Mouse (Mus musculus) stomach, embryonic 16.5 days (tissue): ENCODE measurements around the gene Ddx5. TPM values are rescaled to one million over a fixed set of nuclear protein-coding genes. Genes with fewer than 3 reads are reported as not detected.
"Not testable (repeated sequence)": the region's sequence is repeated elsewhere in the genome, so short reads cannot be mapped to it uniquely, and the experiment has no call there.

Experiments used
- ATAC-seq: fragments of 200-750 bp; cut with Nextera tagmentation; 2 replicates; pipeline ENCODE4 v1.8.0; 2017; ENCODE audit warnings: moderate number of reproducible peaks, moderate TSS enrichment; ENCODE audit not compliant: insufficient read depth, low FRiP score
- H3K27ac ChIP-seq: fragments of 300-500 bp; sonication (generic); 2 replicates; pipeline ENCODE4 v1.5.1; 2014; ENCODE audit warnings: low read length
- H3K27me3 ChIP-seq: fragments of 300-500 bp; sonication (generic); 2 replicates; pipeline ENCODE4 v1.6.1; 2014; ENCODE audit warnings: low read length, control low read depth, mixed read lengths; ENCODE audit not compliant: control insufficient read depth, insufficient read depth
- H3K36me3 ChIP-seq: fragments of 300-500 bp; sonication (generic); 2 replicates; pipeline ENCODE4 v1.6.1; 2014; ENCODE audit warnings: low read length; ENCODE audit not compliant: control insufficient read depth, insufficient read depth
- H3K4me1 ChIP-seq: fragments of 300-500 bp; sonication (generic); 2 replicates; pipeline ENCODE4 v1.6.1; 2014; ENCODE audit warnings: low read length, control low read depth, mixed read lengths; ENCODE audit not compliant: control insufficient read depth, insufficient read depth
- H3K4me2 ChIP-seq: fragments of 300-500 bp; sonication (generic); 2 replicates; pipeline ENCODE4 v1.6.1; 2014; ENCODE audit warnings: low read depth, low read length, mixed read lengths
- H3K4me3 ChIP-seq: fragments of 300-500 bp; sonication (generic); replicated peaks from 2 replicates; pipeline ENCODE4 v1.5.1; 2014; ENCODE audit warnings: mild to moderate bottlenecking, low read length
- H3K9ac ChIP-seq: fragments of 300-500 bp; sonication (generic); 2 replicates; pipeline ENCODE4 v1.6.1; 2014; ENCODE audit warnings: low read length
- H3K9me3 ChIP-seq: fragments of 300-500 bp; sonication (generic); replicated peaks from 2 replicates; pipeline ENCODE4 v1.6.1; 2016; ENCODE audit warnings: low read length, control low read depth; ENCODE audit not compliant: control insufficient read depth
- WGBS: fragments of 180-500 bp; shearing (Covaris S2); extraction: QIAGEN DNeasy Blood & Tissue Kit; methylation state at CpG from one replicate; pipeline ENCODE4 v1.1.7; 2014; 5-methylcytosine and 5-hydroxymethylcytosine counted together
- polyA plus RNA-seq: library from polyadenylated mRNA; unstranded; fragments of >200 nt; fragmentation: Nextera tagmentation; extraction: Ambion mirVana; gene quantifications from 2 replicates; pipeline ENCODE4 v1.2.1, GENCODE M21; 2015

Gene Ddx5
- polyA plus RNA-seq, 1 experiment from 2014 or later: 316 TPM

- no peak overlapping the region for H3K4me2 ChIP-seq
Observed at GRCm38 (mm10) chr11:106759028-106759427, 30.0 kb downstream of the Ddx5 start.

DNA sequence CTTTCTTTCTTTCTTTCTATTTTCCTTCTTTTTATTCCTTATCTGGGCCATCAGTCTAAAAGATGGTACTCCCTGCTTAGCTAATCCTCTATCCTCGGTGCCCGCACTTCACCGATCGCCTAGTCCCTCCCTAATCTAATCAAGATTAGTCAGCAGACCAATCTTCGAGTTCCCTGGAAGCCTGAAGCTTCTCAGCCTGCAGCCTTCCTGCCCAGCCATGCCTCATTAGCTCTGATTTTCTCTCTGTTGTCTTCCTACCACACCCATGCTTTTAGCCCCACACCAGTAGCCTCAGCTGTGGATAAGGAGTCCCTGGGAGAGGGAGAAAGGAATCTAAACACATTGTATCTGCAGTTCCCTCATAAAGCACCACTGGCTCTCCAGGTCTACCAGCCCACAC is 33.4 kb downstream of the Ddx5 start:
- H3K27me3 ChIP-seq: no peaks in the 10 kb centered on the region
- WGBS: 56% methylated on average over 5 of the region's 5 CpGs
- no peaks in the 10 kb centered on the region for H3K36me3 ChIP-seq
- no peak overlapping the region for H3K9ac ChIP-seq
- no peaks in the 10 kb centered on the region for H3K9me3 ChIP-seq
- no peak overlapping the region for H3K4me3 ChIP-seq
- no peak overlapping the region for H3K4me2 ChIP-seq
- no peak for ATAC-seq
- H3K4me1 ChIP-seq: no peaks in the 10 kb centered on the region
- no peak overlapping the region for H3K27ac ChIP-seq

More at GRCm38 (mm10) chr11:106759028-106759427, 30.0 kb downstream of the Ddx5 start:
- Histone ChIP-seq H3K9ac (no peak overlapping the region), H3K9me3 (no peaks in the 10 kb centered on the region), H3K27ac (0 out of 2 replicates have a peak overlapping the region, but pooled peaks have one; percentile 23), H3K4me1 (peaks cover 20% of the 10 kb centered on the region), H3K27me3 (no peaks in the 10 kb centered on the region), H3K4me3 (no peak overlapping the region), H3K36me3 (no peaks in the 10 kb centered on the region)
- ATAC-seq: no peak
- WGBS: 86% methylated on average over 3 of the region's 3 CpGs

DNA sequence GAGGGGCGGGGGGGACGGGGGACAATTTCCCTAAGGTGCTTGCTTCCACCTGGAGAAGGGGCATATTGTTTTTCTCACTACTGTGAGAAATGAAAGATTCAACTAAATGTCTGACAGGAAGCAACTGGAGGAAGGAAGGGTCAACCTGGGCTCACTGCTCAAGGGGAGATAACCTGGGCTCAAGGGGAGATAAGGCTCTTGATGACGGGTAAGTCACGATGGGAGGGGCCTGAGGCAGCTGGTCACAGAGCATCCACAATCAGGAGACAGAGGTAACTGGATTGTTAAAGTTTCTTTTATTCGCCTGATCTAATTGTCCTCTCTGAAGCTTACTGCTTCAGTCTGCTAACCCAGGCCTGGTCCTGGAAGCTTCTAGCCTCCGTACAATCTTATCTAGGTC is 35.7 kb downstream of the Ddx5 start:
- WGBS: 75% methylated on average over 6 of the region's 6 CpGs
- H3K4me3 ChIP-seq: no peak overlapping the region
- no peaks in the 10 kb centered on the region for H3K36me3 ChIP-seq
- H3K27me3 ChIP-seq: no peaks in the 10 kb centered on the region
- ATAC-seq: no peak
- no peak overlapping the region for H3K4me2 ChIP-seq
- H3K9me3 ChIP-seq: no peaks in the 10 kb centered on the region
- H3K9ac ChIP-seq: no peak overlapping the region
- H3K27ac ChIP-seq: no peak overlapping the region
- H3K4me1 ChIP-seq: 0 out of 2 replicates have a peak, but pooled peaks cover 3% of the 10 kb centered on the region

GRCm38 (mm10) chr11:106752103-106752502 is 36.9 kb downstream of the Ddx5 start:
- peak; percentile 37; the same call in 1 of the 2 replicates for ATAC-seq
- no peaks in the 10 kb centered on the region for H3K9me3 ChIP-seq
- H3K9ac ChIP-seq: no peak overlapping the region
- 0 out of 2 replicates have a peak overlapping the region, but pooled peaks have one; percentile 1 for H3K4me2 ChIP-seq
- H3K4me3 ChIP-seq: no peak overlapping the region
- H3K27ac ChIP-seq: peak overlapping the region; percentile 52; the same call in 1 of the 2 replicates
- H3K4me1 ChIP-seq: 0 out of 2 replicates have a peak, but pooled peaks cover 3% of the 10 kb centered on the region
- no peaks in the 10 kb centered on the region for H3K36me3 ChIP-seq
- no peaks in the 10 kb centered on the region for H3K27me3 ChIP-seq
- WGBS: 74% methylated on average over 7 of the region's 7 CpGs

DNA sequence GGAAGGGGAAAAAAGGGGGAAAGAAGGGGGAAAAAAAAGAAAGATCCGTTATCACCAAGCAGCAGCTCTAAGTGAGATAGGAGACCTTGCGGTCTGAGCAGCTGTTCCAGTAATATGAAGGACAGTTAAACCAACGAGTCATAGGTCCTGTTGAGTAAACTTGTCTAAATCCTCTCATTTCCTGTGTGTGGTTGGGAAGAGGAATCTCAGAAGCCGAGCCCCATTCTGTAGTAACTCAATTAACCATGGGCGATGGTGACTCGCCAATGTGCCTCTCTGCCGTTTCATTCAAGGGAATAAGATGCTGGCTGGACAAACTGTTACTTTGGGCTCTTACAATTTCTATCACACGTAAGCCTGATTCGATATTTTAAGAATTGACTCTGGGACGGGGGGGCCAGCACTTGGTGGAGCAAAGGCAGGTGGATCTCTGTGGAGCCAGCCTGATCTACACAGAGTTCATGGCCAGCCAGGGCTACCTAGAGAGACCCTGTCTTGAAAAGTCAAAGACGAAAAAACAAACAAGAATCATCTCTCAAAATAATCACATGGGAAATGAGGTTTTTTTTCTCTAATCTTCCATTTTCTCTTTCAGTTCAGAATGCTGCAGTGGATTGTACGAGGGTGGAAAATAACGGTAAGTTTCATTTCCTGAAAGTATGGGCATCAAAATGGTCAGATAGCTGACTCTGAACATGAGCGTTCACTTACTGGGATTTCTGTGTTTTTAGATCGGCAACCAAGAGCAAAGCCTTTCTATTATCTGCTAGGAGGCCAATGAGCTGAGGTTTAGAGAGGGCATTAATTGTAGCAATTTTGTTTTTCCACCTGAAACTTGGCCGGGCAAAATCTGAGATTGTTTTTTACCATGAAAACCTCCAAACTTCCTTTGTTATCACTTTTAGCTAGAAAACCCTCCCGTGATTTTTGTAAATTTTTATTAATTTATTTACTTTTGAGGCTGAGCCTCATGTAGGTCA is 37.7 kb downstream of the Ddx5 start, which contains the start of gene Milr1:
TSS of gene Milr1 (plus strand) at position 188 of the 980 bp plus-strand sequence.
- 65% methylated on average over 17 of the region's 17 CpGs for WGBS
- no peaks in the 10 kb centered on the region for H3K9me3 ChIP-seq
- no peak within 1 kb of the TSS for H3K4me2 ChIP-seq
- no peak for ATAC-seq
- no peaks in the 10 kb centered on the region for H3K27me3 ChIP-seq
- H3K36me3 ChIP-seq: no peaks in the 10 kb centered on the region
- 0 out of 2 replicates have a peak, but pooled peaks cover 3% of the 10 kb centered on the region for H3K4me1 ChIP-seq
- no peak within 1 kb of the TSS for H3K9ac ChIP-seq
- H3K27ac ChIP-seq: peak within 1 kb of the TSS; percentile 52; the same call in 1 of the 2 replicates
- H3K4me3 ChIP-seq: no peak within 1 kb of the TSS

GRCm38 (mm10) chr11:106750121-106750751 is 38.7 kb downstream of the Ddx5 start, which contains the start of gene Pecam1:
Pecam1 (minus strand) TSS chr11:106750628.
- Histone ChIP-seq H3K9me3 (no peaks in the 10 kb centered on the region), H3K4me1 (0 out of 2 replicates have a peak, but pooled peaks cover 3% of the 10 kb centered on the region), H3K36me3 (no peaks in the 10 kb centered on the region), H3K9ac (no peak within 1 kb of the TSS), H3K27ac (peak within 1 kb of the TSS; percentile 6; the same call in 1 of the 2 replicates), H3K4me3 (no peak within 1 kb of the TSS), H3K4me2 (no peak within 1 kb of the TSS), H3K27me3 (no peaks in the 10 kb centered on the region)
- no peak for ATAC-seq
- 58% methylated on average over 13 of the region's 13 CpGs for WGBS

DNA sequence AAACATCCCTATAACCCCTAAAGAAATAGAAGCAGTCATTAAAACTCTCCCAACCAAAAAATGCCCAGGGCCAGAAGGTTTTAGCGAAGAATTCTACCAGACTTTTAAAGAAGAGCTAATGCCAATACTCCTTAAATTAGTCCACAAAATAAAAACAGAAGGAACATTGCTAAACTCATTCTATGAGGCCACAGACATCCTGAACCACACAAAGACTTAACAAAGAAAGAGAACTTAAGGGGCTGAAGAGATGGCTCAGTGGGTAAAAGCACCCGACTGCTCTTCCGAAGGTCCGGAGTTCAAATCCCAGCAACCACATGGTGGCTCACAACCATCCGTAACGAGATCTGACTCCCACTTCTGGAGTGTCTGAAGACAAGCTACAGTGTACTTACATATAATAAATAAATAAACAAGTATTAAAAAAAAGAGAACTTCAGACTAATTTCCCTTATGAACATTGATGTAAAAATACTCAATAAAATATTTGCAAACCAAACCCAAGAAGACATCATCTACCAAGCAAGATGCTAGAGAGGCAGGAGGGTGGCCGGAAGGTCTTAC is 39.3 kb downstream of the Ddx5 start:
- ATAC-seq, H3K4me2 ChIP-seq, H3K36me3 ChIP-seq, H3K4me3 ChIP-seq, H3K27ac ChIP-seq, H3K9ac ChIP-seq, H3K27me3 ChIP-seq, H3K4me1 ChIP-seq, H3K9me3 ChIP-seq: not testable (repeated sequence)
- WGBS: 96% methylated on average over 7 of the region's 7 CpGs

DNA sequence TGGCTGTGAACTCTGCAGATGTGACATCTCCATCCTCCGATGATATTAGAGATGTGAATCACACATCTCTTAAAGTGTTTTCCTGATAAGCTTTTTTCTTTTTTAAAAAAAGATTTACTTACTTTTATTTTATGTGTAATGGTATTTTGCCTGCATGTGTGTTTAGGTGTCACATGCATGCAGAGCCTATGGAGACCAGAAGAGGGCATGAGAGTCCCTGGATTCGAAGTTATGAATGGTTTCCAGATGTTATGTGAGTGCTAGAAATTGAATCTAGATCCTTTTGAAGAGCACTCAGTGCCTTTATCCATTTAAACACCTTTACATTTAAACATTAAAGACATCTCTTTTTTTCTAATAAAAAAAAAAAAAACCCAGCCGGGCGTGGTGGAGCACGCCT is 44.0 kb downstream of the Ddx5 start:
- H3K4me2 ChIP-seq: no peak overlapping the region
- H3K36me3 ChIP-seq: no peaks in the 10 kb centered on the region
- 92% methylated on average over 5 of the region's 5 CpGs for WGBS
- no peaks in the 10 kb centered on the region for H3K9me3 ChIP-seq
- ATAC-seq: no peak
- H3K4me1 ChIP-seq: no peaks in the 10 kb centered on the region
- H3K4me3 ChIP-seq: no peak overlapping the region
- no peak overlapping the region for H3K9ac ChIP-seq
- no peaks in the 10 kb centered on the region for H3K27me3 ChIP-seq
- no peak overlapping the region for H3K27ac ChIP-seq
